Mouse (Mus musculus) hindbrain, embryonic 13.5 days (tissue): ENCODE data around the gene Etv1. TPM values are rescaled to one million over a fixed set of nuclear protein-coding genes. Genes with fewer than 3 reads are reported as not detected.
A peak's percentile ranks its signal among the peaks of the same experiment; 100 is the strongest.

ENCODE experiments used
- ATAC-seq: fragments of 200-750 bp; cut with Nextera tagmentation; 2 replicates; pipeline ENCODE4 v1.8.0; 2017; ENCODE audit warnings: moderate TSS enrichment; ENCODE audit not compliant: low FRiP score
- H3K27ac ChIP-seq: fragments of 300-500 bp; sonication (generic); 2 replicates; pipeline ENCODE4 v1.5.1; 2015; ENCODE audit warnings: inconsistent platforms, mild to moderate bottlenecking, moderate library complexity
- H3K27me3 ChIP-seq: fragments of 300-500 bp; sonication (generic); 2 replicates; pipeline ENCODE4 v1.6.1; 2015; ENCODE audit warnings: mild to moderate bottlenecking, inconsistent platforms
- H3K36me3 ChIP-seq: fragments of 300-500 bp; sonication (generic); 2 replicates; pipeline ENCODE4 v1.6.1; 2015; ENCODE audit warnings: mild to moderate bottlenecking, inconsistent platforms
- H3K4me1 ChIP-seq: fragments of 300-500 bp; sonication (generic); replicated peaks from 2 replicates; pipeline ENCODE4 v1.6.1; 2015; ENCODE audit warnings: inconsistent platforms
- H3K4me2 ChIP-seq: fragments of 300-500 bp; sonication (generic); 2 replicates; pipeline ENCODE4 v1.6.1; 2015; ENCODE audit warnings: inconsistent platforms, mild to moderate bottlenecking, moderate library complexity
- H3K4me3 ChIP-seq: fragments of 300-500 bp; sonication (generic); 2 replicates; pipeline ENCODE4 v1.5.1; 2015; ENCODE audit warnings: mild to moderate bottlenecking, inconsistent platforms
- H3K9ac ChIP-seq: fragments of 300-500 bp; sonication (generic); 2 replicates; pipeline ENCODE4 v1.6.1; 2015; ENCODE audit warnings: mild to moderate bottlenecking, inconsistent platforms
- H3K9me3 ChIP-seq: fragments of 300-500 bp; sonication (generic); 2 replicates; pipeline ENCODE4 v1.6.1; 2016; ENCODE audit warnings: inconsistent platforms
- WGBS: fragments of 180-500 bp; shearing (Covaris S2); methylation state at CpG from one replicate; pipeline ENCODE4 v1.1.7; 2015; 5-methylcytosine and 5-hydroxymethylcytosine counted together
- polyA plus RNA-seq: library from polyadenylated mRNA; unstranded; fragments of >200 nt; fragmentation: Nextera tagmentation; extraction: Ambion mirVana; gene quantifications from 2 replicates; pipeline ENCODE4 v1.2.1, GENCODE M21; 2015

Etv1 gene
- polyA plus RNA-seq, 1 experiment from 2014 or later = 28.8 TPM

DNA sequence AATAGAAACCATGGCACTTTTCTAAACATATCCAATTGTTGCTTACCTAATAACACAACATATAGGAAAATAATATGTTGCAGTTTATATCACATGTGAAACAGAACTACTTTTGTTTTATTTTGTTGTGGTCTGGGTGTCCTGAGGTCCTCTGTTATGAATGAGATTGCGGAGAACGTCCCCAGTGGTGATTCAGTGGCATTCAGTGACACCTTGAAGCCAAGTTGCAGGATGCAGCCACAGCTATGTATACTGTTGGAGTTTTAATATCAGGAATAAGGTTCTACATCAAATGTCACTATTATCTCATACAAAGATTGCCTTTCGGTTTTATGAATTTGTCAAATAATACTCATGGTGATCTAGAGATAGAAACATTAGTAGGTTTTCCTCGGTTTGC lies 7.4 kb downstream of the Etv1 start:
- no peak for ATAC-seq
- Histone ChIP-seq H3K27ac (no peak overlapping the region), H3K4me2 (no peak overlapping the region), H3K4me3 (no peak overlapping the region), H3K9ac (no peak overlapping the region), H3K9me3 (no peaks in the 10 kb centered on the region), H3K4me1 (peaks cover 9% of the 10 kb centered on the region; the same call in 1 of the 2 replicates), H3K36me3 (no peaks in the 10 kb centered on the region), H3K27me3 (no peaks in the 10 kb centered on the region)
- 91% methylated on average over 4 of the region's 4 CpGs for WGBS

DNA sequence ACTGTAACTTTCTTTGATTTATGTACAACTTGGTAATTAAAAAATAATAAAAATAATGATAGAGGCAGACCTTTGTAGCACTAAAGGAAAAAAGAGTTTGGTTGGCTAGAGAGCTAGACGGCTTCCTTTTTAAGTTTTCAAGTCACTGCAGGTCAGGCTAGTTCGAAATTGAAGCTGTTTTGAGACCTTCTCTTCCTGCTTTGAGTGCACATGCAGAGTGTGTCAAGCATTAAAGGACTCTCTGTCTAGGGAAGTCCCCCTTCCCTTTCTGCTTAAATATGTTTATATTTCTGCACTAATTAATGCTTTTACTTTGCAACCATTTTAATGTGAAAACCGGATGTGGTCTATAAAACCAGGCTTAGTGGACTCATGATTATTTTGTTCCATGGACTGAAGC lies 8.5 kb downstream of the Etv1 start:
- Histone ChIP-seq H3K4me1 (peaks cover 9% of the 10 kb centered on the region; the same call in 1 of the 2 replicates), H3K27ac (no peak overlapping the region), H3K4me2 (no peak overlapping the region), H3K27me3 (no peaks in the 10 kb centered on the region), H3K9ac (no peak overlapping the region), H3K36me3 (no peaks in the 10 kb centered on the region), H3K9me3 (no peaks in the 10 kb centered on the region), H3K4me3 (no peak overlapping the region)
- ATAC-seq = no peak
- 74% methylated on average over 3 of the region's 3 CpGs for WGBS

DNA sequence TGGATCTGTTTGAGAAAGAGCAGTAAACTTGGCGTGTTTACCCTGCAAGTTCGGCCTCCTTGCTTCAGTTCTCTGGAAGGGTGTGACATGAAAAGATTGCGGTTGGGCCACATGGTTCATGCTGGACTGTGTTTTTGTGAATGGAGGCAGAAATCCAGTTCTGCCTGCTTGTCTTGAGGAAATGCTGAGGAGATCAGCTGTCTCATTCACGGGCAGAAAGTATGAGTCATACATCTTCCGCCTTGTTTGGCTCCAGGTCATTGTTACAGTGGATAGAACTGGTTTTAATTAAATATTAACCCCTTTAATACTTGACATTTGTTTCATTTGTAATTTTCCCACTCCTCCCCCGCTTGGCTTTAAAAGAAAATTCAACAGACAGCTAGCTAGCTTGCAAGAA lies 9.4 kb downstream of the Etv1 start:
- no peak overlapping the region for H3K9ac ChIP-seq
- WGBS = 50% methylated on average over 6 of the region's 6 CpGs
- H3K27me3 ChIP-seq = no peaks in the 10 kb centered on the region
- H3K4me1 ChIP-seq = peaks cover 11% of the 10 kb centered on the region; the same call in 1 of the 2 replicates
- H3K4me3 ChIP-seq = no peak overlapping the region
- peak; percentile 54 for ATAC-seq
- no peak overlapping the region for H3K27ac ChIP-seq
- H3K9me3 ChIP-seq = no peaks in the 10 kb centered on the region
- 0 out of 2 replicates have a peak overlapping the region, but pooled peaks have one; percentile 2 for H3K4me2 ChIP-seq
- no peaks in the 10 kb centered on the region for H3K36me3 ChIP-seq

DNA sequence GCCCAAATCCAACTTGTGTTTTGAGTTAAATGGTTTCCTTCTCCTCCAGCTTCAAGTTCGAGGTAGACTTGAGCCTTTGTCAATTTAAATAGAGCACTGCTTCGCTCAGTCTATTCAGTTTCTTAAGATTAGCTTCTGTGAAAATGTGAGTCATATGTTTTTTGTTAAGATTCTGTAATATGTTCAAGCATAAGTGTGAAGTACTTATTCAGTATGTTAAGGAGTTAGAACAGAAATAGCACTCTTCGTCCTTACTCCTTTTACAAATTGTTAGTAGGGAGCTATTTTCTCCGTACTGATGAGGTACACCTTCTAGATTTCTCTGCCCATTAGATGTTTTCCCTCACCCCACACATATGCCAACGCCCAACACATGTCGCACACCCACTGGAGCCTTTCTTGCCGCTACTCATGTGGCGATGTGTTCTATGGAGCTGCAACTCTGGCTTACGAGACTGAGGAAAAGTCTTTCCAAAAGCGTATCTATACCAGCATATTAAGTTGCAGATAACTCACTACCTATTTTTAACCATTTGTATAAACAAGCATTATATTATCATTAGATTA lies 10.7 kb downstream of the Etv1 start:
- H3K9ac ChIP-seq = no peak overlapping the region
- no peak overlapping the region for H3K27ac ChIP-seq
- WGBS = 93% methylated on average over 10 of the region's 10 CpGs
- H3K27me3 ChIP-seq = no peaks in the 10 kb centered on the region
- no peaks in the 10 kb centered on the region for H3K9me3 ChIP-seq
- H3K4me2 ChIP-seq = no peak overlapping the region
- ATAC-seq = no peak
- H3K36me3 ChIP-seq = no peaks in the 10 kb centered on the region
- no peak overlapping the region for H3K4me3 ChIP-seq
- peaks cover 14% of the 10 kb centered on the region; the same call in 1 of the 2 replicates for H3K4me1 ChIP-seq

DNA sequence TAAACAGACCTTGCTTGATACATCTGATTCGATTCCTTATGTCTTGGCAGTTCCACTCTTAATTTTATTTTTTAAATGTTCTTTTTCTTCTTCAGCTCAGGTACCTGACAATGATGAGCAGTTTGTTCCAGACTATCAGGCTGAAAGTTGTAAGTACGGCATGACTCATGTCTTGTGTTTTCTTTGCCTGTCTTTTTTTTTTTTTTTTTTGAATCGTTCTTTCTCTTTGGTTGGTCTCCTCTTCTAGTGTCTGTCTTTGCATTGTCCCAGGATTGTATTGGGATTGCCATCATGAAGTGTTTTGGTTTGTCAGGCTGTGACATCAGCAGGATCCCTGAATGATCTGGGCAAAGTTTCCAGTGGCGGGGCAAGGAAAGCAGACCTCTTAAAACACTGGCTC lies 13.9 kb downstream of the Etv1 start:
- no peak overlapping the region for H3K27ac ChIP-seq

GRCm38 (mm10) chr12:38793697-38794096 lies 14.5 kb downstream of the Etv1 start:
- peaks cover 8% of the 10 kb centered on the region; the same call in 1 of the 2 replicates for H3K4me1 ChIP-seq
- H3K27ac ChIP-seq = no peak overlapping the region
- no peaks in the 10 kb centered on the region for H3K9me3 ChIP-seq
- H3K4me3 ChIP-seq = no peak overlapping the region
- H3K4me2 ChIP-seq = no peak overlapping the region
- H3K27me3 ChIP-seq = no peaks in the 10 kb centered on the region
- 59% methylated on average over 2 of the region's 2 CpGs for WGBS
- no peak overlapping the region for H3K9ac ChIP-seq
- no peaks in the 10 kb centered on the region for H3K36me3 ChIP-seq
- no peak for ATAC-seq

More for the DNA sequence above, 13.9 kb downstream of the Etv1 start:
- no peak overlapping the region for H3K4me3 ChIP-seq
- H3K36me3 ChIP-seq = no peaks in the 10 kb centered on the region
- no peaks in the 10 kb centered on the region for H3K27me3 ChIP-seq
- 79% methylated on average over 4 of the region's 4 CpGs for WGBS
- peaks cover 14% of the 10 kb centered on the region; the same call in 1 of the 2 replicates for H3K4me1 ChIP-seq
- no peak overlapping the region for H3K4me2 ChIP-seq
- no peak overlapping the region for H3K9ac ChIP-seq
- H3K9me3 ChIP-seq = no peaks in the 10 kb centered on the region
- no peak for ATAC-seq

- 64% methylated on average over 5 of the region's 5 CpGs for WGBS
- H3K4me3 ChIP-seq = no peak overlapping the region
- no peak overlapping the region for H3K4me2 ChIP-seq
- H3K27ac ChIP-seq = no peak overlapping the region
- H3K36me3 ChIP-seq = no peaks in the 10 kb centered on the region
- ATAC-seq = no peak
- H3K4me1 ChIP-seq = no peaks in the 10 kb centered on the region
- H3K9ac ChIP-seq = no peak overlapping the region
- no peaks in the 10 kb centered on the region for H3K27me3 ChIP-seq
- no peaks in the 10 kb centered on the region for H3K9me3 ChIP-seq
These were observed 27.9 kb downstream of the Etv1 start for GRCm38 (mm10) chr12:38807031-38807430.

- no peaks in the 10 kb centered on the region for H3K36me3 ChIP-seq
- 78% methylated on average over 6 of the region's 6 CpGs for WGBS
- H3K27me3 ChIP-seq = no peaks in the 10 kb centered on the region
- no peak overlapping the region for H3K9ac ChIP-seq
- H3K4me2 ChIP-seq = no peak overlapping the region
- no peaks in the 10 kb centered on the region for H3K4me1 ChIP-seq
- no peak overlapping the region for H3K4me3 ChIP-seq
- H3K9me3 ChIP-seq = no peaks in the 10 kb centered on the region
- no peak overlapping the region for H3K27ac ChIP-seq
- ATAC-seq = no peak
These were observed 33.2 kb downstream of the Etv1 start for GRCm38 (mm10) chr12:38812392-38812791.

- Histone ChIP-seq H3K36me3 (no peaks in the 10 kb centered on the region), H3K4me2 (no peak overlapping the region), H3K9me3 (no peaks in the 10 kb centered on the region), H3K27ac (no peak overlapping the region), H3K27me3 (no peaks in the 10 kb centered on the region), H3K9ac (no peak overlapping the region), H3K4me3 (no peak overlapping the region), H3K4me1 (no peaks in the 10 kb centered on the region)
- ATAC-seq = no peak
- 88% methylated on average over 6 of the region's 6 CpGs for WGBS
These were observed 35.0 kb downstream of the Etv1 start for GRCm38 (mm10) chr12:38814010-38814786.

DNA sequence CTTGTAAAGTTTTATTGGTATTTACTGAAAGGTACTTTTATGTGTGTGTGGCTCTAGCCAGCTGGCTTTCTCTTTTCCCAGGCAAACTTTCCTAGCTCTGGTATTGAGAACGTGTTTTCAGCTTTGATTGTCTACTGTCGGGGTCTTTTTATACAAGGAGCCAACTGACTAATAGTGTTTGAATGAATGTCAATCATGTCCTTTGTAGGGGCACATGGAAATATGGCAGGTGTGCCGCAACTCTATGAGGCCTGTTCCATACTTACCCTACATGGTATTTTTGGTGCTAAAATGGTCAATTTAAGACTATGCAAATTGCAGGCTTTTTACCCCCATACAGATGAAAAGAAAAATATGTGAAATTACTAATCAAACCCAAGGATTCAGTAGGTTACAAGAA lies 37.1 kb downstream of the Etv1 start:
- no peaks in the 10 kb centered on the region for H3K4me1 ChIP-seq
- no peaks in the 10 kb centered on the region for H3K9me3 ChIP-seq
- no peaks in the 10 kb centered on the region for H3K36me3 ChIP-seq
- H3K27me3 ChIP-seq = no peaks in the 10 kb centered on the region
- no peak overlapping the region for H3K4me2 ChIP-seq
- 64% methylated on average over 3 of the region's 3 CpGs for WGBS
- H3K4me3 ChIP-seq = no peak overlapping the region
- ATAC-seq = no peak
- H3K27ac ChIP-seq = no peak overlapping the region
- H3K9ac ChIP-seq = no peak overlapping the region

- H3K4me1 ChIP-seq = no peaks in the 10 kb centered on the region
- no peak overlapping the region for H3K9ac ChIP-seq
- no peak for ATAC-seq
- no peak overlapping the region for H3K27ac ChIP-seq
- H3K9me3 ChIP-seq = no peaks in the 10 kb centered on the region
- H3K36me3 ChIP-seq = no peaks in the 10 kb centered on the region
- H3K4me2 ChIP-seq = no peak overlapping the region
- H3K27me3 ChIP-seq = no peaks in the 10 kb centered on the region
- WGBS = 88% methylated on average over 2 of the region's 2 CpGs
- H3K4me3 ChIP-seq = no peak overlapping the region
These were observed 39.1 kb downstream of the Etv1 start for GRCm38 (mm10) chr12:38818320-38818719.

GRCm38 (mm10) chr12:38820642-38821041 lies 41.5 kb downstream of the Etv1 start:
- no peak overlapping the region for H3K27ac ChIP-seq
- no peaks in the 10 kb centered on the region for H3K4me1 ChIP-seq
- H3K4me2 ChIP-seq = no peak overlapping the region
- no peak overlapping the region for H3K4me3 ChIP-seq
- no peak for ATAC-seq
- no peaks in the 10 kb centered on the region for H3K9me3 ChIP-seq
- 83% methylated on average over 4 of the region's 4 CpGs for WGBS
- no peak overlapping the region for H3K9ac ChIP-seq
- no peaks in the 10 kb centered on the region for H3K36me3 ChIP-seq
- H3K27me3 ChIP-seq = no peaks in the 10 kb centered on the region

GRCm38 (mm10) chr12:38824405-38824804 lies 45.2 kb downstream of the Etv1 start:
- Histone ChIP-seq H3K9ac (no peak overlapping the region), H3K27ac (no peak overlapping the region), H3K4me3 (no peak overlapping the region), H3K9me3 (no peaks in the 10 kb centered on the region), H3K36me3 (no peaks in the 10 kb centered on the region), H3K4me2 (peak overlapping the region; percentile 10; the same call in 1 of the 2 replicates), H3K4me1 (no peaks in the 10 kb centered on the region), H3K27me3 (no peaks in the 10 kb centered on the region)
- peak; percentile 63; the same call in 1 of the 2 replicates for ATAC-seq
- 68% methylated on average over 10 of the region's 10 CpGs for WGBS
